Mouse (Mus musculus) ES-E14 (cell line): Measurements from ENCODE around the gene Ctsf. TPM values are rescaled to one million over a fixed set of nuclear protein-coding genes. Genes with fewer than 3 reads are reported as not detected.
"Not testable (repeated sequence)": the region's sequence is repeated elsewhere in the genome, so short reads cannot be mapped to it uniquely, and the experiment has no call there.

ENCODE experiments used
- DNase-seq: peaks from one replicate; pipeline ENCODE4 v3.0.0-alpha.2; 2013; ENCODE audit warnings: low read depth, low spot score
- H3K27ac ChIP-seq: 2 replicates; pipeline ENCODE4 v1.5.1; 2012; ENCODE audit warnings: low read depth, mild to moderate bottlenecking, low read length, moderate library complexity, mixed read lengths; ENCODE audit not compliant: poor library complexity, insufficient read depth, severe bottlenecking
- H3K36me3 ChIP-seq: 2 replicates; pipeline ENCODE4 v1.6.1; 2012; ENCODE audit warnings: mild to moderate bottlenecking, low read length, moderate library complexity, mixed read lengths; ENCODE audit not compliant: control insufficient read depth, poor library complexity, insufficient read depth, severe bottlenecking
- H3K4me1 ChIP-seq, 2 experiments: fragments of 150-350 bp in 1 of 2; sonication (generic) in 1 of 2; 2 replicates each; pipeline ENCODE4 v1.6.1; 2012; ENCODE audit warnings: low read length in 2 of 2, mild to moderate bottlenecking in 1 of 2, mixed read lengths in 1 of 2; ENCODE audit not compliant: control insufficient read depth in 2 of 2, insufficient read depth in 2 of 2, poor library complexity in 1 of 2
- H3K4me3 ChIP-seq, 2 experiments: fragments of 150-350 bp in 1 of 2; sonication (generic) in 1 of 2; 2 replicates each; pipeline ENCODE4 v1.5.1; 2012; ENCODE audit warnings: low read length in 2 of 2, low read depth in 1 of 2, mild to moderate bottlenecking in 1 of 2, mixed read lengths in 1 of 2; ENCODE audit not compliant: insufficient read depth in 1 of 2, poor library complexity in 1 of 2, severe bottlenecking in 1 of 2
- H3K9ac ChIP-seq: 2 replicates; pipeline ENCODE4 v1.6.1; 2012; ENCODE audit warnings: low read depth, mild to moderate bottlenecking, low read length, mixed read lengths; ENCODE audit not compliant: poor library complexity, insufficient read depth, severe bottlenecking
- H3K9me3 ChIP-seq: fragments of 150-350 bp; sonication (generic); 2 replicates; pipeline ENCODE4 v1.6.1; 2012; ENCODE audit warnings: low read depth, mild to moderate bottlenecking, low read length; ENCODE audit not compliant: control insufficient read depth, insufficient read depth
- CHD2 ChIP-seq: IDR thresholded peaks from 2 replicates; pipeline ENCODE4 v1.6.1; 2014; ENCODE audit warnings: mild to moderate bottlenecking, low read depth, low read length, inconsistent platforms
- HCFC1 ChIP-seq: IDR thresholded peaks from 2 replicates; pipeline ENCODE4 v1.6.1; 2012; ENCODE audit warnings: low read length, inconsistent platforms, borderline replicate concordance; ENCODE audit not compliant: insufficient read depth
- MAFK ChIP-seq: IDR thresholded peaks from 2 replicates; pipeline ENCODE4 v1.6.1; 2014; ENCODE audit warnings: mild to moderate bottlenecking, low read depth, low read length, inconsistent platforms; ENCODE audit not compliant: insufficient read depth
- ZC3H11A ChIP-seq: IDR thresholded peaks from 2 replicates; pipeline ENCODE4 v1.6.1; 2012; ENCODE audit warnings: low read depth, mild to moderate bottlenecking, inconsistent platforms, low read length, borderline replicate concordance
- ZNF384 ChIP-seq: IDR thresholded peaks from 2 replicates; pipeline ENCODE4 v1.6.1; 2012; ENCODE audit warnings: low read depth, low read length, inconsistent platforms
- in situ Hi-C, 2 experiments: fragments of 600-800 bp; cut with MboI; formaldehyde crosslinking; loops; one replicate each; pipeline ENCODE4 v1.15.1; 2025; ENCODE audit warnings: low sequenced_read_pairs in 2 of 2, inconsistent platforms in 1 of 2; ENCODE audit not compliant: unreplicated experiment in 2 of 2
- total RNA-seq: library from RNA; depleted of rRNA; stranded (reverse); fragments of 300-350 nt; gene quantifications from 2 replicates; pipeline ENCODE4 v1.2.3, GENCODE M21; 2012

Ctsf gene
- total RNA-seq, 1 experiment, result 59.2 TPM

GRCm38 (mm10) chr19:4855470-4855820, 515 bp downstream of the Ctsf start:
- Histone ChIP-seq H3K9me3 (no peaks in the 10 kb centered on the region), H3K9ac (peak overlapping the region; percentile 64), H3K4me1 (peaks cover 7% of the 10 kb centered on the region in 2 experiments), H3K36me3 (no peaks in the 10 kb centered on the region), H3K4me3 (peak overlapping the region; percentile 67 to 73), H3K27ac (no peak overlapping the region)
- in situ Hi-C loops, result no loop called here
- DNase-seq, result no peak
- TF ChIP-seq ZNF384 (no peak), ZC3H11A (no peak), MAFK (no peak), HCFC1 (no peak), CHD2 (no peak)

GRCm38 (mm10) chr19:4855951-4856350, 1.0 kb downstream of the Ctsf start:
- in situ Hi-C loops, result no loop called here
- DNase-seq, result no peak
- peaks cover 2 to 7% of the 10 kb centered on the region in 2 experiments; a peak in 3 of 4 replicates for H3K4me1 ChIP-seq
- H3K36me3 ChIP-seq, result no peaks in the 10 kb centered on the region
- no peak for TF ChIP-seq MAFK
- no peak for TF ChIP-seq ZC3H11A
- no peak for TF ChIP-seq HCFC1
- TF ChIP-seq CHD2, result no peak
- TF ChIP-seq ZNF384, result no peak
- H3K4me3 ChIP-seq, result no peak overlapping the region
- H3K9ac ChIP-seq, result no peak overlapping the region
- no peak overlapping the region for H3K27ac ChIP-seq
- no peaks in the 10 kb centered on the region for H3K9me3 ChIP-seq

GRCm38 (mm10) chr19:4859081-4859480, 4.2 kb downstream of the Ctsf start:
- DNase-seq, result no peak
- H3K9ac ChIP-seq, result no peak overlapping the region
- no peaks in the 10 kb centered on the region; the same call in 1 of the 2 replicates for H3K36me3 ChIP-seq
- peaks cover 0 to 6% of the 10 kb centered on the region in 2 experiments; a peak in 1 of 4 replicates for H3K4me1 ChIP-seq
- H3K4me3 ChIP-seq, result no peak overlapping the region
- no peak overlapping the region for H3K27ac ChIP-seq
- H3K9me3 ChIP-seq, result no peaks in the 10 kb centered on the region
- in situ Hi-C loops, result no loop called here
- TF ChIP-seq ZC3H11A (no peak), ZNF384 (no peak), MAFK (no peak), HCFC1 (no peak), CHD2 (no peak)

- H3K27ac ChIP-seq, result no peak overlapping the region
- H3K36me3 ChIP-seq, result no peaks in the 10 kb centered on the region; the same call in 1 of the 2 replicates
- H3K9ac ChIP-seq, result no peak overlapping the region
- in situ Hi-C loops, result no loop called here
- DNase-seq, result no peak
- H3K9me3 ChIP-seq, result no peaks in the 10 kb centered on the region
- TF ChIP-seq ZNF384 (no peak), HCFC1 (no peak), ZC3H11A (no peak), CHD2 (no peak), MAFK (no peak)
- H3K4me1 ChIP-seq, result peaks cover 2 to 13% of the 10 kb centered on the region in 2 experiments; a peak in 2 of 4 replicates
- H3K4me3 ChIP-seq, result no peak overlapping the region
Measured at GRCm38 (mm10) chr19:4863048-4863447, 8.1 kb downstream of the Ctsf start.

GRCm38 (mm10) chr19:4865147-4865546, 10.2 kb downstream of the Ctsf start:
- in situ Hi-C loops, result no loop called here
- H3K9me3 ChIP-seq, result no peaks in the 10 kb centered on the region
- H3K4me3 ChIP-seq, result peak overlapping the region; percentile 4 to 31; a peak in 2 of 4 replicates
- H3K36me3 ChIP-seq, result no peaks in the 10 kb centered on the region; the same call in 1 of the 2 replicates
- H3K9ac ChIP-seq, result peak overlapping the region; percentile 23; the same call in 1 of the 2 replicates
- DNase-seq, result peak; percentile 77
- H3K27ac ChIP-seq, result no peak overlapping the region
- H3K4me1 ChIP-seq, result peaks cover 2 to 13% of the 10 kb centered on the region in 2 experiments; a peak in 2 of 4 replicates
- TF ChIP-seq HCFC1 (no peak), ZNF384 (no peak), ZC3H11A (no peak), CHD2 (no peak), MAFK (no peak)

GRCm38 (mm10) chr19:4874613-4875012, 19.7 kb downstream of the Ctsf start:
- H3K9me3 ChIP-seq, DNase-seq, H3K9ac ChIP-seq, H3K27ac ChIP-seq, H3K36me3 ChIP-seq, H3K4me3 ChIP-seq, in situ Hi-C loops: not testable (repeated sequence)
- peaks cover 2 to 16% of the 10 kb centered on the region in 2 experiments; a peak in 3 of 4 replicates for H3K4me1 ChIP-seq
